Mouse (Mus musculus) gastrocnemius, postnatal 10 days (tissue): ENCODE measurements around the gene Gigyf1. TPM values are rescaled to one million over a fixed set of nuclear protein-coding genes. Genes with fewer than 3 reads are reported as not detected.

Source experiments
- DNase-seq: peaks from one replicate; pipeline ENCODE4 v3.0.0; 2021; ENCODE audit warnings: mixed read lengths
- long read RNA-seq, 2 experiments: library from polyadenylated mRNA; stranded (forward); transcript quantifications; one replicate each; pipeline ENCODE4 v2.0.0; 2021
- total RNA-seq, 2 experiments: library from RNA; stranded (reverse); gene quantifications; 2 replicates each; pipeline ENCODE4 v1.2.3; 2021

Gene Gigyf1
- 10 to 100 TPM; 23.0 to 25.3 TPM for total RNA-seq
- long read RNA-seq, experiment 1, partial matches to known transcripts, result 0 of 3 reads
- long read RNA-seq, experiment 1, other reads (novel, unspliced or antisense), result 3 of 3 reads
- long read RNA-seq, experiment 2, partial matches to known transcripts, result 0 of 5 reads
- long read RNA-seq, experiment 2, other reads (novel, unspliced or antisense), result 5 of 5 reads

DNA sequence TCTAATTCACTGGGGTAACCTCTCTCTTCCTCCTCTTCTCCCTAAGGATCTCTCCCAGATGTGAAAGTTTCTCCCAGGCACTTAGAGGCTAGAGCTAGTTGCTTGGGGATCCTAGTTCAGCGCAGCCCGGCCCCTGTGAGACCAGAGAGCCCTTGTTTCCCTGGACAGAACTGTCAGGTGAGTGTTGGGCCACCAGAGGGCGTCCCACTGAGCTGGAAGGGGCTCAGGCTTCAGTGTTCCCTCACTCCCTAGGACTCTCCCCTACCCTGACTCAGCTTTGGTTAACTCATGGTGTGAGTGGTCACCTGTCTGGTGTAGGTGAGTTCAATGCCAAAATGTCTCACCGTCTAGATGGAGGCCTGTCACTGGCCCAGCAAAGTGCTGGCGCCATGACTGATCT is at the start of gene Gigyf1:
TSS of gene Gigyf1 (plus strand) at position 113 of the 400 bp plus-strand sequence.
- peak; percentile 52 for DNase-seq

DNA sequence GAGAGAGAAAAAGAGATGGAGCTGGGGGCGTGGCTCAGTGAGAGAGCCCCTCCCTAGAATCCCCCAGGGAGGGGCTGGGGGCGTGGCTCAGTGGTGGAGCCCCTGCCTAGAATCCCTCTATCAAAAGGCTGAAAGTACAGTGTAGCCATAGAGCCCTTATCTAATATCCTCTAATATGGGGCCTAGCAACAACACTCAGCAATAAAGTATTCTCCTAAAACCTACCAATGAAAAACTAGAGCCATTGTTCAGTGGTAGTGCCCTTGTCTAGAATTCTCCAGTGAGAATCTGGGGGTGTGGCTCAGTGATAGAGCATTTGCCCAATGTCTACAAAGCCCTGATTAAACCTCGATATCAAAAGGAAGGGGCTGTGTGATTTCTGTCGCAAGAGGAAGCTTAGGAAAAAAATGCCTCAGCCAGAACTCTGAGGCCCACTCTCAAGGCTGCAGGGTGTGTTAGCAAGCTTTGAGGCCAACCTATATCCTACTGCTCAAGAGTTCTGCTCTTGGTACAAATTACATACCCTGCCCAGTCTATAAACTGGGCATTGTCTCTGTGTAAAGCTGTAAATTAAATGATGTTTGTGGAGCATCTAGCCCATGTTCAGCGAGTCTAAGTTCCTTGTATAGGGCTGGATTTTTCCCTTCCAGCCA is 46.0 kb upstream of the Gigyf1 start:
- no peak for DNase-seq

DNA sequence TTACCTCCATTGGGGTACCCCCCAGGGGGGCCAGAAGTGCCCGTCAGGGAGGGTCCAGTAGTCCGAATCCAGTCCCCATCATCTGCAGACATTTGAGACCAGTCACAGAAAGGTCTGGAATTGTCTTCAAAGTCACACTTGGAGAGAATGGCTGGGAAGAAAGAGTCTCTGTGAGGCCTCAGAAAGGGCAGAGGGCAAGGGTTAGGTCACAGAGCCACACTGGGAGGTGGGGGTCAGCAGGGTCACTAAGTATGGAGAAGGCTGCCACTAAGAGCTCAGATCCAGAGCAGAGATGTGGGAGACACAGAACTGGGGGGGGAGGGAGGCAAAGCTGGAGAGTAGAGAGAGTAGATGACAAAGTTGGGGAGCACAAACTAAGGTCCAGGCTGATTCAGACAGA is 44.0 kb upstream of the Gigyf1 start:
- no peak for DNase-seq

DNA sequence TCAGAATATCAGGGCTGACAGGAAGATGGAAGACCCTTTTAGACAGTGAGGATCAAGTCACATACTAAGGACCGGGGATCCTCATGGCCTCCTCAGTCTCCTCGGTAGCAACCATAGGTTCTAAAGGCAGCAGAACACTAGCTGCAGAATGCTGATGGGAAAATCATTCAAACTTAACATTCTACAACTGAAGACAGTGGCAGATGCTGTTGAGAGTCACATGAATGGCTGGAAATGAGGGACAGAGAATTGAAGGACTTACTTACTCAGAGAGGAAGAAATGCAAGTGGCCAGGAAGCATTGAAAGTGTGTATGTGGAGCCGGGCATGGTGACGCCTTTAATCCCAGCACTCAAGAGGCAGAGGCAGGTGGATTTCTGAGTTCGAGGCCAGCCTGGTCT is 41.4 kb upstream of the Gigyf1 start, which contains the start of gene Zan:
TSS of gene Zan (minus strand) at position 101 of the 400 bp plus-strand sequence.
- no peak for DNase-seq

DNA sequence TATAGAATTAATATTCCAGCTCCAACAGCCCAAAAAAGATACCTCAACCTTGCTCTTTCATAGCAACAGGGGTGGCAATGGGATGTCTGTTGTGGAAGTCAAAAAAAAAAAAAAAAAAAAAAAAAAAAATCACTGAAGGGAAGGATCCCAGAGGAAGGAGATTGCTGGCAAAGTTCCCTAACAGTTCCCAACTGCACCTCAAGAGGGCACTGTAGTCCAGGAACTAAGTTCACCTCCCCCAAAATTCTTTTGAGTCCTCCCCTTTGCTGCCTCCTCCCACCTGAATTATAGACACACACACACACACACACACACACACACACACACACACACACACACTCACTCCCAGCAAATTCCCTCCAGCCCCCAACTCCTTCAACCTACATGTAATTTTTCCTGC is 37.2 kb upstream of the Gigyf1 start:
- peak; percentile 82 for DNase-seq

DNA sequence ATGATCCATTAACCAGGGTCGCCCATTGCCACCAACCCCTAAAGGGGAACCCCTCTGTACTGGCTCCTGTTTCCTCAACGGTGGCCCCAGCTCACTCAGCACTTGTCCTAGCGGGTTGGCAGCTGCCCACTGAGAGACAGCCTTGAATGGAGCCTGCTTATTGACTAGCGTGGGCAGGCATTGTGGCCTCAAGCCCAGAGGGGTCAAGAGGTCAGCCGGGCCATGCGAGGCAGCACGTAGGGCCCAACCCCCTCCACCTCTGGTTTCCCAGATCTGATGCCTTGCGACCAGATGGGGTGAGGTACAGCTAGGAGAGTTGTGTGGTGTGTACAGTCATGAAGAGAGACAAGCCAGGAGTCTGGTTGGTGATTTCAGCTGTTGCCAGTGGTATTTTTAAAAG is 36.5 kb upstream of the Gigyf1 start:
- DNase-seq, result peak; percentile 38

DNA sequence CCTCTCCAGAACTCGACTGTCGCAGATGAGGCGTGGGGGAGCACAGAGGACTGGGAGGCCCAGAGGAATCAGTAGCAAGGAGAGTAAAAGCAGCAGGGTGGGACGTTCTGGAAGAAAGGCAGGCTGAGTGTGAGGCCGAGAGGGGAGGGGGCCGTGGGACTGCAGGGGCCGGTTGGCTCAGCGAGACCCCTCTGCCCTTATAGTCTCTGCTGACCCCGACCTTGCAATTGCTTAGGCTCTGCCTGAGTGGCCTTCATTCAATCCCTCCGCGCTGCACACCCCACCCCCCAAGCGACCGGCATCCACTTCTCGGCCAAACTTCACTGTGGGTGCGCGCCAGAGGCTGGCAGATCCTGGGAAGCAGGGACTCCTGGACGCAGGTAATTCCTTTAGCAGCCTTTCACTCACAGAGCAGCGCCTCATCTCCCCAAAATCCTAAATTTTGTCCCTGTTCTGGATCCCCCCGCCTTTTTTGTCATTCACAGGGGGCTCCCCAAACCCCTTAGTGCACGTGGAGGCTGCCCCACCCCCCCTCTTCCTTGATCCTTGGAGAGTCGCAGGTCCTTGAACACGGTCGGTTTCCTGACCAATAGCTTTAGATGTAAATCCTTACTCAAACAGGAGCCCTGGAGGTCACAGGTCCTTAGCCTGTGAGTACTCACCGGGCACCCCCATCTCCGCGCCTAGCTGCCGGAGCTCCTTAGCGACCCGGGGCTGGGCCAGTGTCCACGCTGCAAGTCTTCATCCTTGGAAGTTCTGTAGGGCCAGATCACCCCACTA is 33.1 kb upstream of the Gigyf1 start:
- no peak for DNase-seq

DNA sequence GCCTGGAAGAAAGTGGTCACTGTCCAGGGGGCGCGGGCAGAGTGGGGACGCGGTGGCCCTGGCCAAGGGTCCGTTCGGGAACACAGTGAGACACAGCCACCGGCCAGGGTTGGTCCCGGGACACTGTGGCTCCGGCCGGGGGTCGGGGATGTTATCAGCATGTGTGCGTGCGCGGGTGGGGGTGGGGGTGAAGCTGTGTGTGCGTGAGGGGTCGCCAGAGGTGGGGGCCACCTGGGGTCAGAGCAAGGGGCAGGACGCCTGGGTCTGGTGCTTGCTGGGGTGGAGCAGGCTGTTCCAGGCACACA is 32.5 kb upstream of the Gigyf1 start:
- peak; percentile 14 for DNase-seq

DNA sequence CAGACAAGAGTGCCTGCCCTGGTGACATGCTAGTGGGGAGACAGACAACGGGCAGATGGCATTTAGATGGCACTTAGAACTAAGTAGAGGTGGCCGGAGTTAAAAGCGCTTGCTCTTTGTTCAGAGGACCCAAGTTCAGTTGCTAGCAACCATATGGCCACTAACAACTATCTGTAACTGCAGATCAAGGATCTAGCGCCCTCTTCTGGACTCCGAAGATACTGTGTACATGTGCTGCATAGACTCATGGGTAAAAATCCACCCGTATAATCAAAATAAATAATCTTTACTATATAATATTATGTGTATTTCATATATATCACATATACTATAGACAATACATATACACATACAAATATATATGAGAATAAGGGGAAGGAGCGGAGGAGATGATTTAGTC is 30.7 kb upstream of the Gigyf1 start:
- no peak for DNase-seq

DNA sequence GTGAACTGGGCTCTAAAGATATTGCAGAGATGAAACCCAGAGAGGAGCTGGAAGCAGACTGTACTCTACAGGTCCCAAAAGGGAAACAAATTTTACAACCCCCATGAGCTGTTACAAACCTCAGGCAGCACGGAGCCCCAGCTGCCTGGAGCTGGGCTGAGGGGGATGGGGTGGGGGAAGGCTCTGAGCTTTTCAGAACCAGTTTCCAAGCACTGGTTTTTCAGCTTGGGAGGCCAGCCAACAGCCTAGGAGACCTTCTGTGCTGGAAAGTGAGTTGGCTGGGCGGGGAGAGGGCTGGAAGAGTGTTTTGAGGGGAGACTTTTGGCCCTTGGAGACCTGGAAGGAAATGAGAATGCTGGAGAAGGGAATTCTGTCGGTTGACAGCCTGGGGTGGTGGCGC is 26.8 kb upstream of the Gigyf1 start:
- DNase-seq, result peak; percentile 59

DNA sequence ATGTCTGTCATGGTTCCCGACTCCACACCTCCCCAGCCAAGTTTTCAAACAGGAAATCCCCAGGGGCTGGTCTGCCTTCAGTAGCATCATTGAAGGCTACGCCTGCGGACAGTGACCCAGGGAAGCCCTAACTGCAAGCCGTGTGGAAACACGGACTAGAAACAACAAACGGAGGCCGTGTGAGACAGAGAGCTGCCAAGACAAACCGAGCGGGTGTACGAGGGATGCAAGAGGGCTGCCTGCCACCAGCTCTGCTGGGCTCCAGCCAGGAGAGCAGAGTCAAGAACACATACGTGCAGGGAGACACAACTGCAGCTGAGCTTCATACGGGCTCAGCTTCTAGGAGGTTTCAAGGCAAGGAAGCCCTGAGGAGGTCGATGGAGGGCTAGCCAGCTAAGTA is 24.5 kb upstream of the Gigyf1 start:
- peak; percentile 33 for DNase-seq

DNA sequence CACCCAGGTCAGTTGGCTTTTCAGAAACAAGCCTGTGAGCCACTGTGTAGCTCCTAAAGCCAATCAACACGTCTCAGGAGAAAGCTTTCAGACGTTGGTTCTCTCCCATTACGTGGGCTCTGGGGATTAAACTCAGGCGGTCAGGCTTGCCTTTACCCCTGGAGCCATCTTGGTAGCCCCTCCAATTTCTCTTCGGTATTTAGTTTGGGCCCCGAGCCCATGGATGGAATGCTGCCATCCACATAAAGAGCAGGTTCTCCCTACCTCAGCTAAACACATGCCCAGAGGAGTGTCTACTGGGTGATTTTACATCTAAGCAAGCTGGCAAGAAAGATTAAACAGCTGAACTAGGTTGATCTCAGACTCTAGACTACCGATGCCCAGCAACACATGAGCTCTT is 18.2 kb upstream of the Gigyf1 start:
- DNase-seq, result no peak

DNA sequence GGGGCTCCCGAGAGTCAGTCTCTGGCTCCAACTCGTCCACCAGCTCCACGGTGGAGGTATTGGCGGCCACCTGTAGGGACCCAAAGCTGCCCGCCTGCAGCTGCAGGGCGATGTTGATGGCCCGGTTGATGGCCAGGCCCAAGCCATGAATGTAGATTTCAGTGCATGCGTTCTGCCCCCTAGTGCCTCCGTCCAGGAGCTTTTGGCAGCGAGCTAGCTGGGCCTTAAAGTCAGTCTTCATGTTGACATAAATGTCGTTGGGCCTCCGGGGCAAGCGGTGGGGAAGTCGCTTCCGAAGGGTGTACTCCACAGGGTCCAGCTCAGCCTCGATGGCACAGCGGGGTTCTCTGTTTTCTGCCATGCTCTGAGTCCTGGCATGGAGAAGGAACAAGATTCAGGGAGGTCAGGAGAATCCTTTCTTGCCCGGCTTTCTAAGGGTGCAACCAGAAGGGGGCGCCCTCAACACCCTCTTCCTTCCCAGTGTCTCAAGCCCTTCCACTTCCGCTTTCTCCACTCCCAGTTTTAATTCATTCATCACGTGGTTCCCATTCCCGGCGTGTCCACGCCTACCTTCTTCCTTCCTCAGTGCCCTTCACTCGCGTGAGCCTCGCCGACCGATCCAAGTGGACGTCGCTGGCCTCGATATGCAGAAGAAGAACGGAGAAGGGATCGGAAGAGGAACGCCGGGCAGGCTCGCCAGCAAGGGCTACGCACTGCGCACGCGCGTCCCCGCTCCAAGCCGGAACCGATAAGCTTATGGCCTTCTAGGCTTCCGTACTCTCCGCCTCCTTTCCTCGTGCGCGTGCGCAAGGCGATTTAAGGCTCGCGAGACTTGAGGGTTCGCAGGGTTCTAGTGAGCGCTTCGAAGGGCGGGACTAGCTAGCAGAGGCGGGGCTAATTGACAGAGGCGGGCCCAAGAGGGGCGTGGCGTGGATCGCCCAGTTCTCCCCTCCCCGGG is 16.4 kb upstream of the Gigyf1 start, which contains the start of gene Pop7:
TSS of gene Pop7 (minus strand) at position 810 of the 958 bp plus-strand sequence.
- peak; percentile 99 for DNase-seq

DNA sequence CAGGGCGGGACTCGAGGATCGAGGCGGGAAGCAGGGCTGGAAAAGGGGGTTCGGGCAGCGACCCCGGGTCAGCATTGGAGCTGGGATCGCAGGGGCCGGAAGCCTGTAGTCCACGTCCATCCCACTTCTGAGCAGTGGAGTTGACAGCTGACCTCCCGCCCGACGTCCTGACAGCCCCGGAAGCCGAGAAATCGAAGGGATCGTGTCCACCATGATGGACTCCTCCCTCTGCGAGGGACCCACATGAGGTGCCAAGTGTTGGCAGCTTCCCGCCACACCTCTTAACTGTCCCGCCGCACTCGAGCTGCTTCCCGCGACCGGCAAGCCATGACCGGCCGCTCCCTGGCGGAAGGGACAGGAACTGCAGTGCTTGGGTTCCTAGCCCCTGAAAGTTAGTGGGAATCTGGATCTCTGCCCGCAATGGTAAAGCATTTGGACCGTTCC is 15.7 kb upstream of the Gigyf1 start:
- peak; percentile 82 for DNase-seq

DNA sequence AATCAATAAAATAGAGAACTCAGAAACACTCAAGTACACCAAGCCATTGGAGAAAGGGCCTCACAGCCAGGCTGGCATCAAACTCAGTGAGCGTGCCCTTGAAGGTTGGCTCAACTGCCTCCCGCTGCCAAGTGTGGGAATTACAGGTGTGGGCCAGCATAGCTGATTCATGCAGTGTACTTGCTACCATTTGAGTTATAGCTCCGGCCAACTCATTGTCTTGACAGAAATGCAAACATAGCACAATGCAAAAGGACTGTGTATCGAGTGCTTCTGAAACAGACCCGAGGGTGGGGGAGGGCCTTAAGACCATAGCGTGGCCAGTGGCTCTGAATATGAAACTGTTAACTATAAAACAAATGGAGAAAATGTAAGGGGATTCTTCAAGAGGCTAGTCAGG is 14.3 kb upstream of the Gigyf1 start:
- DNase-seq, result no peak

DNA sequence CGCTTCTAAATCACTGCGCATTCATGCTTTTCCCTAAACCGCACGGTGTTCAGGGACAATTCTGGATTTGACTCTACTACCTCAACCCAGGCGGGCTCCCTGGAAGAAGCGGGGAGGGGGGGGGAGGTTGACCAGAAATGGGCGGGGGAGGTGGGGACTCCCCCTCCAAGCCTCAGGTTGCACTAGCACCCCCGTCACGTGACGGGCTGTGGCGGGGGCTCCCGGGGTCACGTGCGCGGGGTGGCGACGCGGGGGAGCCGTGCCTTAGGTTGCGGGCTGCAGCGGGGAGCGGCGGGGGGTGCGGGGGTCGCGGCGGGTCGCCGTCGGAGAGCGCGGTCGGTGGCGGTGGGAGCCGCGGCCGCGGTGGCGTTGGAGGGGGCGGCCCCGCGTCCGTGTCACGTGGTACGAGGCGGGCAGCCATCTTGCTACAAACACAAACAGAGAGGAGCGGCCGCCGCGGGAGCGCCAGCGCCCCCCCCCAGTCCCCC is 8.3 kb upstream of the Gigyf1 start:
- DNase-seq, result peak; percentile 84

DNA sequence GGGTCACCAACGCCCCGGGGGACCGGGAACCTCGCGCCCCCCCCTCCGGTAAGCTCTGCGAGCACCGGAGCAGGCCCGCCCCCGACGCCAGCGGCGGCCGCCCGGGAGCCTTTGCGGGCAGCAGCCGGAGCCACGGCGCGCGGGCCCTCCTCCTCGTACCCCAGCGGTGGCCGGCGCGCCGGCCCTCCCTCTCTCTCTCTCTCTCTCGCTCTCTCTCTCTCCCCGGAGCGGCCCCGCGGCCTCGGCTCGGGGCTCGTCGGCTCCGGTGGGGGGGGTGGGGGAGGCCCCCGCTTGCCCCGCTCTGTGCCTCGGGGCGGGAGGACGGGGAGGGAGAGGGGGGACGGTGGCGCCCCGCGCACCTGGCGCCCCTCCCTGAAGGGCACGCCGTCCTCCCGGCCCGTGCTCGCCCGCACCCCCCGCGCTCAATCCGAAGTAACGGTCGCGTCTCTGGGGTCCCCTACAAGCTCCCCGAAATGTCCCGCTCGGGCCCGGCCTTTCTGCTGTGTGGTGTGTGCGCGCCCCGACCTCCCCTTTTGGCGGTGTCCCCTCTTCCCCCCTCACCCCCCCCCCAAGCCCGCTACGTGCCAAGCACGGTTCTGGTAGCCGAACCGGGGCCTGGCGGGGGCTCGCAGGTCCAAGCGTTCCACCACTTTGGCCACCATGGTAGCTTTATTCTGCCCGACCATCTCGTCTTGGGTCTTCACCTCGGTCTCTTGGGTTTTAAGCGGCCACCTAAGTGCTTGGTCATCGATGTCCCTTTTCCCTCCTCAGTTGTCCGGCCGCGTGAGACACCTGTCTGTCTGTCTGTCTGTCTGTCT is 7.6 kb upstream of the Gigyf1 start:
- DNase-seq, result peak; percentile 47

DNA sequence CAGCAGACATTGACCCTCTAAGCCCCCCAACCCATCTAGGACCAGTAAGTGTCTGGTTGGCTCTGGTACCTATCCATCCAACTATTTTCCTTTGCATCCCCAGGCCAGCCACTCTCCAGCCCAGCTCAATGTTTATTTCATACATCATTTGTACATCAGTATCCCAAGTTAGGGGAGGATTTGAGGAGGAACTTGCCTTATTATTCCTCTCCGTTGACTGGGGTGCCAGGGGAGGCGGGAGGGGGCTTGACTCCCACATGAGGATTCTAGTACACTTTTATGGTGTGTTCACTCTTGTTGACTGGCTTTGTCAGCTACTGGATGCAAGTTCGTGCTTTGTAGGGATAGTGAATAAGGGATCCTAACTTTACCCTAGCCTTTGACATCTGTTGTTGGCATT is 6.6 kb upstream of the Gigyf1 start:
- no peak for DNase-seq

DNA sequence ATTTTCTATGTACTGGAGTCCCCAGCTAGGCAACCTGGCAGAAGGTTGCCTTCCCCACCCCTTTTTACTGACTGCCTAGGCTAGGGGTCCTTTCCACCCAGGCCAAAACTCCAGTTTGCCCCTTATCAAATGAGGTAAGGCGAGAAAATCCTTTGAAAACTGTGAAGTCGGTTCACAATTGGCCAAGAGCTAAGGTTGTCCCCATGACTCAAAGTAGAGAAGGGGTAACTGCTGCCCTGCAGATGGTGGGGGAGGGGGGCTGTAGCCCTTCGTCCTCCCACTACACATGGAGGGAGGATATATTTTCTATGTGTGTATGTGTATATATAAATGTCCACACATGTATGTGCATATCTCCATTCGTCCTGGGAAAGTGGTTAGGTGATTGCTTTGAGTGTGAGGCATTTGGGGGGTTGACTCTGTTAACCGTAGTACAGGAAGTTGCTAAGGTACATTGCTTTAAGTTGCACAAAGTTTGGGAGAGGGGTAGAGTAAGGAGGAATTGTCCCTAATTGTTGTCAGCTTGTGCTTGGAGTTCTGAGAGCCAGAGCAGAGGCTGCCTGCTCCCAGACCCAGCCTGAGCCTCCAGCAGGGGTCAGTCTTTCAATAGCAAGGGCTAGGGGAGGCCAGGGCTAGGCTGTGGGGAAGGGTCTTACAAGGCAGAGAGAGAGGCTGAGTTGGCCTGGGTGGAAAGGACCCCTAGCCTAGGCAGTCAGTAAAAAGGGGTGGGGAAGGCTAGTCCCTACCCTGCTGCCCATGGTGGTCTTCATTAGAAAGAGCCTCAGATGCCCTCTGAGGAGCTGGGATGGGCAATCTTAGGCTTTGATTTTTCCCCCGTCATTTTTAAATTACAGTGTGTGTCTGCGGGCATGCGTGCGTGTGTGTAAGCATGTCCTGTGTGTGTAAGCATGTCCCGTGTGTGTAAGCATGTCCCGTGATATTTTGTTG is 5.2 kb upstream of the Gigyf1 start:
- no peak for DNase-seq
